Mouse (Mus musculus): ENCODE data around the gene Cfap61. TPM values are rescaled to one million over a fixed set of nuclear protein-coding genes. Genes with fewer than 3 reads are reported as not detected.

Gene Cfap61
- polyA plus RNA-seq, 1 experiment from 2014 or later, result 4.8 TPM

DNA sequence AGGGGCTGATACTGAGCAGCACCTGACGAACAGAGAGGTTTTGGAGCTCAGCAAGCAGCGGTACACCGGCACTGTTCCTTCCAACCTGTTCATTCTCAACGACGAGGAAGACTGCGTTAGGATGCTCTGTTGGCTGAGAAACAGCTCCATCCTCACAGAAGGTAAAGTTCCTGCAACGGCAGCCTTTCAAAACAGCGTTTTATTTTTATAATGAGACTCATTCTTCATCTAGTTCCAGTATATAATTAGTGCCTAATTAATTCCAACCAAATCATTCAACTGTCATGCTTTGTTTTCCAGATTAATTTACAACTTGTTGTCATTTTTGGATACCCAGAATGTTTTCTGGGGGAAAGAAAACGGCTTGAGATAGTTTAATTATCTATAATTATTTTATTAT, 175.3 kb downstream of the Cfap61 start:
- H3K4me2 ChIP-seq (ENCODE audit: low read length), result no peak overlapping the region
- WGBS, result 54% methylated on average over 9 of the region's 9 CpGs
- H3K27ac ChIP-seq (ENCODE audit: low read depth, low read length), result no peak overlapping the region
- ATAC-seq, result no peak
- H3K4me1 ChIP-seq (ENCODE audit: control insufficient read depth, insufficient read depth, low read depth, low read length), result no peaks in the 10 kb centered on the region
- no peak overlapping the region for H3K9ac ChIP-seq (ENCODE audit: low read depth, low read length)
- H3K36me3 ChIP-seq (ENCODE audit: control insufficient read depth, insufficient read depth, low read length), result no peaks in the 10 kb centered on the region
- H3K9me3 ChIP-seq (ENCODE audit: control insufficient read depth, low read length), result no peaks in the 10 kb centered on the region
- no peak overlapping the region for H3K4me3 ChIP-seq (ENCODE audit: low read length)
- no peaks in the 10 kb centered on the region for H3K27me3 ChIP-seq (replicated peaks; ENCODE audit: control insufficient read depth, insufficient read depth, low read length)

DNA sequence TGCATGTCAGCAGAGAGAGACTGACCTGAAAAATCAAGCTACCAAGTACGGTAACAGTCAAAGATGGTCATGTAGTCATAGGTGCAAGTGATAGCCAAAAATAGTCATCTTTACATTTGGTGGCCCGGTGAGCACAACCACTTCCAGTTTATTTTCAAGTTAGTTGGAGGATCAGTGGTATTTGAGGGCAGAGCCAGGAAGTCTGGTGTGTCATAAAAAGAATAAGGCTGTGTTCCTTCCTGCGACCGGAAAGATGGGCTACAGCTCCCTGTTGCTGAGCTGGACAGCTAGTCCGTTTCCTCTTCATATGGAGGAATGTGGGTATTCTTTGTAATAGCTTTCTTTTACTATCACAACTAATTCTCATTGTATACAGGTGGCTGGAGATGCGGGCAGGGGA, 181.7 kb downstream of the Cfap61 start:
- Histone ChIP-seq H3K4me1 (ENCODE audit: control insufficient read depth, insufficient read depth, low read depth, low read length) (no peaks in the 10 kb centered on the region), H3K9ac (ENCODE audit: low read depth, low read length) (no peak overlapping the region), H3K27me3 (replicated peaks; ENCODE audit: control insufficient read depth, insufficient read depth, low read length) (no peaks in the 10 kb centered on the region), H3K36me3 (ENCODE audit: control insufficient read depth, insufficient read depth, low read length) (no peaks in the 10 kb centered on the region), H3K4me3 (ENCODE audit: low read length) (no peak overlapping the region), H3K4me2 (ENCODE audit: low read length) (no peak overlapping the region), H3K27ac (ENCODE audit: low read depth, low read length) (no peak overlapping the region), H3K9me3 (ENCODE audit: control insufficient read depth, low read length) (no peaks in the 10 kb centered on the region)
- no peak for ATAC-seq
- WGBS, result 91% methylated on average over 6 of the region's 6 CpGs

DNA sequence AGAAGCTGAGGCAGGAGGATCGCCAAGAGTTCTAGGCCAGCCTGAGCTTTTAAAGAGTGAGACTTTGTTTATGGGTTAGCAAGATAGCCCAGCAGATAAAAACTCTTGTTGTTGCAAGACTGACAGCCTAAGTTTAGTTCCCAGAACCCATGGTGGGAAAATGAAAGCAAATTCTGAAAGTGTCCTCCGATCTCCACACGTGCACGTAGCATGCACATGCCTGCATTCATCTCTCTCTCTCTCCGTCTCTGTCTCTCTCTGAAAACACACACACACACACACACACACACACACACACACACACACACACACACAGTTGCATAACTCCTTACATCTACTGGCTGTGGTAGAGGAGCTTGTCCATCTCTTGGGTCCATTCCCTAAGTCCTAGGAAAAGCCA, 182.1 kb downstream of the Cfap61 start:
- Histone ChIP-seq H3K4me3 (ENCODE audit: low read length) (no peak overlapping the region), H3K36me3 (ENCODE audit: control insufficient read depth, insufficient read depth, low read length) (no peaks in the 10 kb centered on the region), H3K9ac (ENCODE audit: low read depth, low read length) (no peak overlapping the region), H3K27ac (ENCODE audit: low read depth, low read length) (no peak overlapping the region), H3K4me2 (ENCODE audit: low read length) (no peak overlapping the region), H3K4me1 (ENCODE audit: control insufficient read depth, insufficient read depth, low read depth, low read length) (no peaks in the 10 kb centered on the region), H3K9me3 (ENCODE audit: control insufficient read depth, low read length) (no peaks in the 10 kb centered on the region), H3K27me3 (replicated peaks; ENCODE audit: control insufficient read depth, insufficient read depth, low read length) (no peaks in the 10 kb centered on the region)
- ATAC-seq, result no peak
- 94% methylated on average over 5 of the region's 5 CpGs for WGBS

DNA sequence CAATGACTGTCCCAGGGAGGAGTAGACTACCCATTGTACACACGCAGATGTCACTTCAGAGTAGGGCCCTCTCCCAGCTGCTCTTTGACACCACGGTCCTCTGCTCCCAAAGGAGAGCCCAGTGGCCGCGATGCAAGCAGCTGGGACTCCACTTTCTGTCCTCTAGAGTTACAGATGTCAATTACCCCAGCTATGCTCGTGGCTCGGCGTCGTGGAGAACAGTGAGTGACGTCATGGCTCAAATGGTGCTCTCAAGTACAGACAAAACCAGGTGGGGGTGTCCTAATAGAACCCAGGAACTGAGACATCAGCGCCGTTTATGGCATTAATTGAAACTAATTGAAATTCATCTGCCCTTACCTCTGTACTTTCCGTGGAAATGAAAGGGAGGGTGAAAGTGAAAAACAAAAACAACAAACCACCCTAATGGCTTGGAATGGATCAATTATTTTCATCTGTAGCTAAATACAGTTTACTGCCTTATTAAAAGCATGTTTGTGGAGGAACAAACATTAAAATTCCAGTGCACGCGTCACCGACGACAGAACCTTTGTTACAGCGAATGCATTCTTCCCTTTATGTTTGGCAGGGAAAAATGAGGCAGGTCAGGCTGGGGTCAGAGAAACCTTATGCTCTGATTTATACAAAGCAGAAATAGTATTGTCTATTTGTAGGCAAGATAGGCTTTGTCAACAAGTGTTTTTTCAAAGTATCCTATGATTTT, 182.8 kb downstream of the Cfap61 start:
- Histone ChIP-seq H3K9me3 (ENCODE audit: control insufficient read depth, low read length) (no peaks in the 10 kb centered on the region), H3K27ac (ENCODE audit: low read depth, low read length) (no peak overlapping the region), H3K4me1 (ENCODE audit: control insufficient read depth, insufficient read depth, low read depth, low read length) (no peaks in the 10 kb centered on the region), H3K4me2 (ENCODE audit: low read length) (no peak overlapping the region), H3K27me3 (replicated peaks; ENCODE audit: control insufficient read depth, insufficient read depth, low read length) (no peaks in the 10 kb centered on the region), H3K36me3 (ENCODE audit: control insufficient read depth, insufficient read depth, low read length) (no peaks in the 10 kb centered on the region), H3K9ac (ENCODE audit: low read depth, low read length) (no peak overlapping the region), H3K4me3 (ENCODE audit: low read length) (no peak overlapping the region)
- WGBS, result 20% methylated on average over 17 of the region's 17 CpGs
- peak; percentile 42; the same call in 1 of the 2 replicates for ATAC-seq

DNA sequence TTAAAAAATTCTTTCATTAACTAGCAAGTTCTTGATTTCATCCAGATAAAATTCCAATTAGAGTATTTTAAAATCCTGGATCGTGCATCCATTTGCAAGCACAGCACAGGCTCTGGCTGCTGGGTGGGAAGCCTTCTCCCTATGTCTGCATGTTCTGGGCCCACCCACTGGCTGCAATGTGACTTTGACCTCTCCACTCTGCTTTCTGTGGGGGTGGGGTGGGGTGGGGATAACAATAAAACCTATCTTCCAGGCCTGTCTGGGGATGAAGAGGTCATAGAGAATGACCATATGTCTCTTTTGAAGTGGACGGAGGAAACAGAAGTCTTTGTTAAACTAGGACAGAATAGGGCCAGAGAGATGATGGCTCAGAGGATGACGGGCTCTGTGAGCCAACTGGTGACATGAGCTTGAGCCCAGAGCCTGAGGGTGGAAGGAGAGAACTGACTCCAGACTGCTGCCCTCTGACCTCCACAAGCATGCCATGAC, 183.4 kb downstream of the Cfap61 start:
- Histone ChIP-seq H3K4me2 (ENCODE audit: low read length) (no peak overlapping the region), H3K27me3 (replicated peaks; ENCODE audit: control insufficient read depth, insufficient read depth, low read length) (no peaks in the 10 kb centered on the region), H3K4me1 (ENCODE audit: control insufficient read depth, insufficient read depth, low read depth, low read length) (no peaks in the 10 kb centered on the region), H3K27ac (ENCODE audit: low read depth, low read length) (no peak overlapping the region), H3K9me3 (ENCODE audit: control insufficient read depth, low read length) (no peaks in the 10 kb centered on the region), H3K36me3 (ENCODE audit: control insufficient read depth, insufficient read depth, low read length) (no peaks in the 10 kb centered on the region), H3K9ac (ENCODE audit: low read depth, low read length) (no peak overlapping the region), H3K4me3 (ENCODE audit: low read length) (no peak overlapping the region)
- WGBS, result 27% methylated on average over 3 of the region's 3 CpGs
- no peak for ATAC-seq

DNA sequence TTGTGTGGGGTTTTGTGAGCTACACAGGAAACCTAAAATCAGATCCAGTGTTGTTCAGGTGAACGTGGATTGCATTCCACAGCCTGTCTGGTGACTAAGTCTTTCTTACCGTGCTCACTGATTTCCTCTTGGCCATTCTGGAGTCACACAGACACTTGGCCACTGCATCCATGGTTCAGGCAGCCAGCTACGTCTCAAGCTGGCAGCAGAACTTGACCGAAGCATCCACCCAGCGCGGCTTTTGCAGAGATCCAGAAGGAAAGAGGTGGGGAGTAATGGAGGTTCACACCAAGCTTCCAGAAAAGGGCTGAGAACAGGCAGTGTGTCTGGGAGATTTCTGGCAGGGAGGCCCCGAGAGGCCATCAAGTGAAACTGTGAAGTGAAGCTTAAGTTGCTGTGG, 187.0 kb downstream of the Cfap61 start:
- WGBS, result 89% methylated on average over 7 of the region's 7 CpGs
- ATAC-seq, result no peak
- H3K9me3 ChIP-seq (ENCODE audit: control insufficient read depth, low read length), result no peaks in the 10 kb centered on the region
- no peak overlapping the region for H3K27ac ChIP-seq (ENCODE audit: low read depth, low read length)
- H3K9ac ChIP-seq (ENCODE audit: low read depth, low read length), result no peak overlapping the region
- no peaks in the 10 kb centered on the region for H3K36me3 ChIP-seq (ENCODE audit: control insufficient read depth, insufficient read depth, low read length)
- no peaks in the 10 kb centered on the region for H3K27me3 ChIP-seq (replicated peaks; ENCODE audit: control insufficient read depth, insufficient read depth, low read length)
- no peaks in the 10 kb centered on the region for H3K4me1 ChIP-seq (ENCODE audit: control insufficient read depth, insufficient read depth, low read depth, low read length)
- H3K4me2 ChIP-seq (ENCODE audit: low read length), result no peak overlapping the region
- H3K4me3 ChIP-seq (ENCODE audit: low read length), result no peak overlapping the region

DNA sequence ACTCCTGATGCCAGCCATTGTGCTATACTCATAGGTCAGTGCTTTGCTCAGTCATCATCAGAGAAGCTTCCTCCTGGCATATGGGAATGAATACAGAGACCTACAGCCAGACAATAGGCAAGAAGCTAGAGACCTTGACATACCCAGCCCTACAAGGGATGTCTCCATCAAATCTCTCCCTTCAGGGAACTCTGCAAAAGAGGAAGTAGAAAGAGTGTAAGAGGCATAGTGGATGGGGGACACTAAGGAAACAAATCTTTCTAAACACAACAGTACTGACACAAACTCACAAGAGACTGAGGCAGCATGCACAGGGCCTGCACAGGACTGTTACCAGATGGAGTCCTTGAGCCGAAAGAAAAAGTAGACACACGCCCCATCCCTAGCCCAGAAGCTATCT, 190.5 kb downstream of the Cfap61 start:
- no peak overlapping the region for H3K9ac ChIP-seq (ENCODE audit: low read depth, low read length)
- H3K4me3 ChIP-seq (ENCODE audit: low read length), result no peak overlapping the region
- no peaks in the 10 kb centered on the region; the same call in 1 of the 2 replicates for H3K4me1 ChIP-seq (ENCODE audit: control insufficient read depth, insufficient read depth, low read depth, low read length)
- H3K4me2 ChIP-seq (ENCODE audit: low read length), result no peak overlapping the region
- no peak for ATAC-seq
- H3K9me3 ChIP-seq (ENCODE audit: control insufficient read depth, low read length), result no peaks in the 10 kb centered on the region
- WGBS, result 97% methylated on average over 2 of the region's 2 CpGs
- H3K36me3 ChIP-seq (ENCODE audit: control insufficient read depth, insufficient read depth, low read length), result no peaks in the 10 kb centered on the region
- H3K27me3 ChIP-seq (replicated peaks; ENCODE audit: control insufficient read depth, insufficient read depth, low read length), result no peaks in the 10 kb centered on the region
- H3K27ac ChIP-seq (ENCODE audit: low read depth, low read length), result no peak overlapping the region

DNA sequence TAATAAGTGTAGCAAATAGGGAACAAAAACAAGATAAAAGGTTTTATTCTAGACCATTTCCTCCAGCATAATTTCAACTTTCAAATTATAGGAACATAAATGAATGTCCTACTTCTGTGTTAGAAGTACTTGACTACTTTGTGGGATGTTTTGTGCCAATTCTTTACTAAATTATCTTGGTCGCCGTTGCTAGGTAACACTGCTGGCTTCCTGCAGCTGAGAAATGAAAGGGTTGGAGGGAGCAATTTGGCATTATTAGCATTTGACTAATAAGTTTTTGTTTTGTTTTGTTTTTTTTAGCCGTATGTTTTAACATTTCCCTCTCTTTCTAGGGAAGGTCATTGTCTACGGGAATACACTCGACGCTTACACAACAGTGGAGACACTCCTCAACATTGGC, 194.0 kb downstream of the Cfap61 start:
- no peaks in the 10 kb centered on the region; the same call in 1 of the 2 replicates for H3K4me1 ChIP-seq (ENCODE audit: control insufficient read depth, insufficient read depth, low read depth, low read length)
- no peak overlapping the region for H3K4me3 ChIP-seq (ENCODE audit: low read length)
- no peak overlapping the region for H3K27ac ChIP-seq (ENCODE audit: low read depth, low read length)
- H3K9ac ChIP-seq (ENCODE audit: low read depth, low read length), result no peak overlapping the region
- H3K4me2 ChIP-seq (ENCODE audit: low read length), result no peak overlapping the region
- no peaks in the 10 kb centered on the region for H3K27me3 ChIP-seq (replicated peaks; ENCODE audit: control insufficient read depth, insufficient read depth, low read length)
- H3K36me3 ChIP-seq (ENCODE audit: control insufficient read depth, insufficient read depth, low read length), result no peaks in the 10 kb centered on the region
- H3K9me3 ChIP-seq (ENCODE audit: control insufficient read depth, low read length), result no peaks in the 10 kb centered on the region
- whole genome bisulfite sequencing, result 36% methylated on average over 6 of the region's 6 CpGs
- ATAC-seq, result no peak

DNA sequence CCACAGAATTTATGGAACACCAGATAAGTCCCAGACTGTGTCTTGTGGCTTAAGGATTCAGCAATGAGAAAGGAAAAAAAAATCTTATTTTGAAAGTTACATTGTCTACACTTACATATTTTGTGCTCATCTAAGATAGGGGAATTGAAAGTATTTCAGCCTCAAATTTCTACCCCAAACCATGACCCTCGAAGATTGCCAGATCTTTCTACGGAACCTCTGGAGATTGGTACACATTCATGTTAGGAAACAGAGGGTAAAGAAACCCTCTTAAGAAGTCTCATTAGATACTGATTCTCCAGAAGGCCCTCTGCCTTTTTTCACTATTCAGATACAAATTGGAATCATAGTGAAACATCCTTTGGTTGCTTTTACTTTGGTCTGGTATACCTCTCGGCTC, 195.9 kb downstream of the Cfap61 start:
- H3K4me3 ChIP-seq (ENCODE audit: low read length), result no peak overlapping the region
- no peak overlapping the region for H3K27ac ChIP-seq (ENCODE audit: low read depth, low read length)
- H3K9me3 ChIP-seq (ENCODE audit: control insufficient read depth, low read length), result no peaks in the 10 kb centered on the region
- 95% methylated on average over 3 of the region's 3 CpGs for WGBS
- H3K27me3 ChIP-seq (replicated peaks; ENCODE audit: control insufficient read depth, insufficient read depth, low read length), result no peaks in the 10 kb centered on the region
- no peak for ATAC-seq
- no peaks in the 10 kb centered on the region; the same call in 1 of the 2 replicates for H3K4me1 ChIP-seq (ENCODE audit: control insufficient read depth, insufficient read depth, low read depth, low read length)
- no peaks in the 10 kb centered on the region for H3K36me3 ChIP-seq (ENCODE audit: control insufficient read depth, insufficient read depth, low read length)
- no peak overlapping the region for H3K9ac ChIP-seq (ENCODE audit: low read depth, low read length)
- no peak overlapping the region for H3K4me2 ChIP-seq (ENCODE audit: low read length)
